Mouse (Mus musculus) olfactory bulb, adult 2 months (tissue): ENCODE results near the gene Nrtn.

Source experiments
- CTCF ChIP-seq: fragments of 200-500 bp; IDR thresholded peaks from 2 replicates; pipeline ENCODE4 v1.5.1; 2012; ENCODE audit warnings: low read depth, mild to moderate bottlenecking, low read length, moderate library complexity; ENCODE audit not compliant: insufficient read depth
- POLR2A ChIP-seq: fragments of 200-500 bp; IDR thresholded peaks from 2 replicates; pipeline ENCODE4 v1.6.1; 2012; ENCODE audit warnings: mild to moderate bottlenecking, low read depth, low read length, moderate library complexity; ENCODE audit not compliant: insufficient read depth

GRCm38 (mm10) chr17:56754271-56755185, 2.8 kb downstream of the Nrtn start:
- TF ChIP-seq CTCF (no peak), POLR2A (no peak)
